Mouse (Mus musculus) liver, embryonic 14.5 days (tissue): ENCODE measurements around the gene Aip.

Experiments used
- CTCF ChIP-seq: IDR thresholded peaks from 2 replicates; pipeline ENCODE4 v1.5.1; 2016; ENCODE audit warnings: antibody characterized with exemption, low read depth, control low read depth
- EP300 ChIP-seq: IDR thresholded peaks from 2 replicates; pipeline ENCODE4 v1.6.1; 2016; ENCODE audit warnings: antibody characterized with exemption, low read depth

DNA sequence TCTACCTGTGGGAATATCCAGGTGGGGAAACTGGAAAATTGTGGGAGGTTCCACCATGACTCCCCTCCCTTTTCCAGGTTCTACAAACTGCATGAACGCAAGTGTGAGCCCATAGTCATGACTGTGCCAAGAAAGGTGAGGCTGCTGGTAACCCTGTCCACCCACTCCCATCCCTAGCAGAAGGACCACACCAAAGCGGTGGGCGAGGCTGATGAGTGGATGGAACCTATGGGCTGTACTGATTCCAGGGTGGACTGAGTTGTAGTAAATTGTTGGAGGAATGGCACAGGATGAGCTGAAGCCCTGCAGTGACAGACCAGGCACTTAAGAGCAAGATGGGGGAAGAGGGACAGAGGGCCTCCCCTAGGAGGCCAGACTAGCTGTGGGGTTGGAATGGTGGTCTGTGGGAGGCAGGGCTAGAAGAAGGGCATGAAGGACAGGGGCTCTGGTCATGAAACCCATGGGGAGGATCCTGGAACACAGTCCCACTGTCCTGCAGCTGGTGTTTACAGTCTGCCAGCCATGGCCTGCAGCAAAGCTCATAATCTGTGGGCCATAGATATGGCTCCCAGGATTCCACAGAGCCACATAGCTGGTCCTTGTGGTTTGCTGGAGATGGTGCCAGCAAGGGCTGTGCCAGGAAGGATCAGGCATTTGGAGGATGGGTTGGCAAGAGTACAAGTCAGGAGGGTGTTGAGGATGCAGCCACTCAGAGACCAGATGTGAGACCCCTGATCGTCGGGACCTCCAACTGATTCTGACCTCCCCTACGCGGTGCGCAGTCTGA, 27.0 kb upstream of the Aip start:
- TF ChIP-seq EP300, result no peak
- TF ChIP-seq CTCF, result no peak
